Mouse (Mus musculus) embryo, embryonic 11 days (tissue): Measurements from ENCODE around the gene Fer.
"Not testable (repeated sequence)": the region's sequence is repeated elsewhere in the genome, so short reads cannot be mapped to it uniquely, and the experiment has no call there.

Experiments
- DNase-seq: peaks from one replicate; pipeline ENCODE4 v3.0.0-alpha.2; 2015

Gene Fer

DNA sequence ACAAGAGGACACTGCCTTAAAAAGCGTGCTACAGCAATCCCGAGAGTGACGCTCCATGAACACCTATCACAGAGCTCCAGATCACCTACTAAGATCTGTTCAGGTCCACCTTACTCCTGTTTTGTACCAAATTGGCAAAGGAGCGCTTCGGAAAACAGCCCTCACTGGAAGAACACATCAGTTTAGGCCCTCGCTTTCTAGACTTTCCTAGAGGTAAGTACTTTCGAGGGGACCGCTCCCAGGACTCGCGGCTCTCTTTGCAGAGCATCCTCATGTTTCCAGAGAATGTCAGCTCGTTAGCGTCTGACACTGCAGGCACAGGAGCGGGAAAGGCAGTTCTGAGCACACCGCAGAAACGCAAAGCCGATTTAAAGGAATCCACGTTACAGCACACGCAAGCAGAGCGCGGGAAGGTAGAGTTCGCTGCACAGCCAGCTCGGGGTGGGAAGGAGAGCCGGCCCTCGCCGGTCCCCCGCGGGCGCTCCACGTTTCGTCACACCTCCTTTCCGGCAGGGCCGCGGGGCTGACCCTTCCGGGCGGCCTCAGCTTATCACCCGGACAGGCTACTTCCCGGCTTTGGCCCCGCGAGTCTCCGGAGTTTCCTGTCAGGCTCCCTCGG lies at the start of gene Fer:
Gene Fer (plus strand): TSS at position 51 of the 619 bp plus-strand sequence.
- DNase-seq: no peak

DNA sequence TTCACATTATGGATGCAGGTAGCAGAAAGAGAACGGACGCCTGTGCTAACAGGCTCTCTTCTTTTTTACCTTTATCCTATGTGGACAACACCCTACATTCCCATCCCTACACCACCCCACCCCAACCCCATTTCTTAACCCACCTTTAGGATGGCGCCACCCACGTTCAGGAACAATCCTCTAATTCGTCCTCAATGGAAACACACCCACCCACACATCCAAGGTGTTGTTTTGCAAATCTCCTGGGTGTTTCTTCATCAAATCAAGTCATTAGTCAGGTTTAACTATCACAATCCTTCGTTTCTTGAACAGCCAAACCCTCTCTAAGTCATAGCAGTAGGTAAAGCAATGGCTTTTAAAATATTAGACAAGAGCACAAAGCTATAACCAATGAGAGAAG lies 49.3 kb upstream of the Fer start:
- no peak for DNase-seq

DNA sequence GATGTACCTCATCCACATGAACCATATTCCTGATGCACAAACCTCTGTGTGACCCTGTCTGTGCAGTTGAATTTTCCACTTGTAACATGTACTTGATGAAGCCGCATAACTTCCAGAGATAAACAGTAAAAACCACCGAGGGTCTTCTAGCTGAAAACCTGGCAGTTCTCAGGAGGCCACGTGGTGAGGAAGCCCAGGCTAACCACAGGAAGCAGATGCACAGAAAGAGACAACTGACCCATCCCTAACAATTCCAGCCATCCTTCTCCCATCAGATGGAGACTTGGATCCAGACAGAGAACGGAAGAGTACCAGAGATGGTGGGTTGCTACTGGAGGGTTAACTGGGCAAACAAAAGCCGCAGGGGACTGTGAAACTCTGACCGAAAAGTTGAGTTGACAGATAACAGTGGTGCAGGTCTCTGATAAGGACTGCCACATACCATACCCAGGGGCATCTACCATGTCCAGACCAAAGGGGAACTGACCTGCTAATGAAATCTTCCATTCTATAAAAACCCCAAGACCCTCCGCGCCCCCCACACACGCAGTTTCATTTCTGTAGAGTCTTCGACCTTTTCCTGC lies 44.3 kb upstream of the Fer start:
- no peak for DNase-seq

DNA sequence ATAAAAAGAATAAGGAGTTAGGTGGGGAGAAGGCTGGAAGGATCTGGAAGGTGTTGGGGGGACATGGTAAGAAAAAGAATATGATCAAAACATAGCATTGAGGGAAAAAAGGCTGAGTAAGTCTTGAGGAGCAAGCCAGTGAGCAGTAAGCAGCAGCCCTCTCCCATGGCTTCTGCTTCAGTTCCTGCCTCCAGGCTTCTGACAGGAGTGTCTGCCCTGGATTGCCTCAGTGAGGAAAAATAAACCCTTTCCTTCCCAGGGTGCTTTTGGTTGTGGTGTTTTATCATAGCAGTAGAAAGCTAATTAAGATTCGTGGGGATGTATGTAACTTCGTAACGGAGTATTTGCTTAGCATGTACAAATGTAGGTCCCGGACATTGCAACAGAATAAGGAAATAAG lies 38.7 kb upstream of the Fer start:
- no peak for DNase-seq

- no peak for DNase-seq
Measured at GRCm38 (mm10) chr17:63826196-63826595, 36.7 kb upstream of the Fer start.

DNA sequence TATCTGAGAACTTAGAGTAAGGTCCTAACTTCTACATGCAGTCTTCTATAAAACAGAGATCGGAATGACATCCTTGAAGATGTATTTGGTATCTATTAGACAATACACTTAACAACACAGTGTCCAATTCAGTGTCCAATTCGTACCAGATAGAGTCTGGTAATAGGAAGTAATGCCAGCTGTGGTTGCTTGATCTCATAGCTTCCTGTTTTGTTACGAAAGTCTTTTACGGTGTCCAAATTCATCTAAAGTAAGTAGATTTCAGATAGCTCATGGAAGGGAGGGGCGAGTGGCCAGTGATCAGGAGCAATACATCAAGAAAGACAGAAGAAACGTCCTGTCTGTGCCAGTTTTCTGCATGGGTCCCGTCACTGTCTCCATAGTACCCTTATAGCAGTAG lies 36.1 kb upstream of the Fer start:
- DNase-seq: no peak

DNA sequence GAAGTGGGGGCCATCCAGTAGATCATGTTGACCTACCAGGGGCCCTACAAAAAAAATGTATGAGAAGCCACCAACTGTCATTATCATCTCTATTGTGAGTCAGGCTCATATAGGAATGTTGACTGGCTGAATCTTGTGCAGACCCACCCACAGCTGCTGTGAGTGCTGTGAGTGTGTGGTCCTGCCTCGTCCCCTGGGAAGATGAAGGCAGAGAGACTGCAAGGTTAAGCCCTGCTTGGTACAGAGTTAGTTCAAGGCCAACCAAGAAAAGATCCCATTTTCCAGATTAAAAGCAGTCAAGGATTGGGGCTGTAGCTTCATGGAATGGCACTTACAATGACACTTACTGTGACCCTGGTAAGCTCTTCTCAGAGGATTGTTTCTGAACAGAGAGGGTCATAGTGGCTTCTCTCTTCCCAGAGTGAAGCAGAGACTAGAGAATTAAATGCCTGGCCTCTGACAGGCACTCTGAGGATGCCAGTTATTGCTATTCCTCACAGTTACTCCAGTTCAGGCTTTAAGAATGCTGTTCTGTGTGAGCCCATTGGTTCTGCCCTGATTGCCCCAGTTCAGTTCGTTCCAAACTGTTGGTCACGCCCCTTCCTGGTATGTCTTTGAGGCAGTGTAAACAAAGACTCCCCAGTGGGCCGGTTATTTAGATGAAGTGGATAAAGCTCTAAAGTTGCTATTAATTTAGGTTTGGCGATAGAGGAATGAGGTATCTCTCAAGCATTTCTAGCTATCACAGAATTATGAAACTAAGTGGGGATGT lies 34.1 kb upstream of the Fer start:
- DNase-seq: no peak

DNA sequence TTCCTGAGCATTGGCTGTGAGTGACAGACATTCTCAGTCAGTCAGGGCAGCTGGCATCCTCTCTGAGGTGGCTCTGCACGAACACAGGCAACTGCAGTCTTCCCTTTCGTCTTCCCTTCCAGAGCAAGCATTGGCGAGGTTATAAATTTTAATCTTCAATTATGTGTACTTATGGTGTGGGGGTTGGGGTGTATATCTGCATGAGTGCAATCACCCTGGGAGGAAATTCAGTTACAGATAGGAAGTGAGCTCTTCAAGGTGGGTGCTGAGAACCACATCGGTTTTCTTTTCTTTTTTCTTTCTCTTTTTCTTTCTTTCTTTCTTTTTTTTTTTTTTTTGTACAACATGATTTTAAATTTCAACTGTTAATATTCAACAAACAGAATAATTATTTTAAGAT lies 31.3 kb upstream of the Fer start:
- no peak for DNase-seq

DNA sequence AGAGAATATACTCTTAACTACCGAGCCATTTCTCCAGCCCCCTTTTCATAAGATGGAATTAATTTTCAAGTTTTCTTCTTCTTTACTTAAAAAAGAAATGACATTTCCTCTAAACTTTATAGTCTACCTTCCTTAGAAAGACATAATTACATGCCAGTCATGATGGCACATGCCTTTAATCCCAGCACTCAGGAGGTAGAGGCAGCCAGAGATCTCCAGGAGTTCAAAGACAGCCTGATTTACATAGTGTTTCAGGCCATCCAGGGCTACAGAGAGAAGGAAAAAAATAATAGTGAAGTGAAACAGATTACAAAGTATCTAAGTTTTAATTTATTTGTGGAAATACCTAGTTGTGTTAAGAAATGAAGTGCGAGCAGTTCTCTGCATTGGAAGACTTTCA lies 26.6 kb upstream of the Fer start:
- no peak for DNase-seq

DNA sequence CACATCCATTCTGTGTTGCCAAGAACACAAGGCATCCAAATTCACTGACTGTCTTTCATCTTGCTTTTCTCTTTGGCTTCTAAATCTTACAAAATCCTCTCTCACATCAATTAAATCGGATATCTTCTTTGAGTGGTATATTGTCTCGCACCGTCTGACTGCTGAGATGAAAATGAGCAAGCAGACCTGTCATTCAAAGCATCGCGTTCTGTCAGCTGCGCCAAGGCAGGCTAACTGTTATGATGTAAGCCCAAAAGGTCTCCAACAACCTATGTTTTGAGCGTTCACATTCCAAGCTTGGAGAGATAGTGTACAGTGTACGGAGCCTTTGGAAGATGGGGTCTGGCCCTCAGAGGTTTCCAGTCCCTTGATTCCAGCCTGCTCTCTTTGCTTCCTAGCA lies 26.2 kb upstream of the Fer start:
- DNase-seq: no peak

DNA sequence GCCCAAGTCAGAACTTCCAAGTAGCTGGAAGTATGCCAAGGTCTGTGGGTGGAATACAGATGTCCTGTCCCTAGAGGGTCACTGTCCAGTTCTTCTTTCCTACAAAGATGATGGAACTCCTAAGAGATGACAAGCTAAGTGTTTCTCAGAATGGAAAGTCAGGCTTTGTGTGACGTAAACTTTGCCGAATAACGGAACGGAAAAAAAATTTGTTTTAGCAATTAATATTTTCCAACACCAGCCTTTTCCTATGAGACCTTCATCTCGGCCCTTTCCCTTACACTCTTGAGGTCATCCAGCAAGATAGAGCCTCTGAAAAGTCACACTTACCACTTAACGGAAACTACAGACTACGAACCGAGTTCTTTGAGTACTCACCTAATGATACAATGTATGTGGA lies 24.7 kb upstream of the Fer start:
- no peak for DNase-seq

DNA sequence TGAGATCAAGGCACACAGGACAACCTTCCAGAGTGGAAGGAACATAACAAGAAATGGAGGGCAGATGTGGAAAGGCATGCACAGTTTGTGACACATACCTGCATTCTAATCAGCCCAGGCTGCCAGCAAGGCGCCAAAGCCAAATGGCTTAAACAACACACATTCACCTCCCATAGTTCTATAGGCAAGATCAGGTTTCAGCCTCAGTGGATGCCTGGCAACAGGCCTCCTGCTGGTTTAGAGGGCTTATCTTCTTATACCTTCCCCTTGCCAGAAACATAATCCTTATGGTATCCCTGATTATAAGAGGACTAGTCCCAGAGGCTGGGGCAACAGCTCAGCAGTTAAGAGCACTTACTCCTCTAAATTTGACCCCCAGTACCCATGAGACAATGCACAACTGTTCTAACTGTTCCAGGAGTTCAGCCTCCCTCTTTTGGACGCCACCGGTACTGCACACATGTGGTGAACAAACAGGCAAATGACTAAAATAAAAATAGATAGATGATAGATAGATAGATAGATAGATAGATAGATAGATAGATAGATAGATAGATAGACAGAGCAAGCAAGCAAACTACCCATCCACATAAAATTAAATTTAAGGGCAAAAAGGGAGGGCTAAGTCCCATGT lies 23.1 kb upstream of the Fer start:
- DNase-seq: no peak

GRCm38 (mm10) chr17:63842226-63842625 lies 20.6 kb upstream of the Fer start:
- no peak for DNase-seq

GRCm38 (mm10) chr17:63844936-63845335 lies 17.9 kb upstream of the Fer start:
- DNase-seq: no peak

DNA sequence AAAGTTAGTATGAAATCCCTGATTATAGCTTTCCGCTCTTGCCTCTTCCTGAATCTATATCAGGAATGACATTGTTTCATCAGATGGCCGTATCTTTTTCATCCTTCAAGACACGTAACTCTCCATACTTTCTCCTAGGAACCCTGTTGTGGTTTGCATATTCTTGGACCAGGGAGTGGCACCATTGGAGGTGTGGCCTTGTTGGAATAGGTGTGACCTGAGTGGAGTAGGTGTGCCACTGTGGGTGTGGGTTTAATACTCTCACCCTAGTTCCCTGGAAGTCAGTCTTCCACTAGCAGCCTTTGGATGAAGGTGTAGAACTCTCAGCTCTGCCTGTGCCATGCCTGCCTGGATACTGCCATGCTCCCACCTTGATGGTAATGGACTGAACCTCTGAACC lies 17.1 kb upstream of the Fer start:
- not testable (repeated sequence) for DNase-seq

DNA sequence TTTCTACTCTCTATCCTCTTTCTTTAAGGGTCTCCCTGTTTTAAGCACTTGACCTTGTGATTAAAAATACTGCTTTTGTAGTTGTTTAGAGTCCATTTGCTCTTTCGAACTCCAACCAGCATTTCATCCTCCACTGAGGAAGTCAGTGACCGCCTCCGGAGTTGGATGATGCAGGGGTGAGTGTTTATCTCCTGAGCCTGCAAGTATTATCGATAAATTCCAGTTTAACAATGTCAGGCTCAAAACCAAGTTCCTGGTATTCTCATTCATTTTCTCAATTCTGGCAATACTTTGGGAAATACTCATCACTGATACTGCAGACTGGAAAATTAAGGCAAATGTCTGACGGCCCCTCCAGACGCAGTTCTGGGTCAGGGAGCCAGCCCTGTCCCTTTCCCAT lies 13.7 kb upstream of the Fer start:
- DNase-seq: no peak

- DNase-seq: peak; percentile 96
Measured at GRCm38 (mm10) chr17:63849566-63849965, 13.3 kb upstream of the Fer start.

GRCm38 (mm10) chr17:63850016-63850415 lies 12.8 kb upstream of the Fer start:
- no peak for DNase-seq

GRCm38 (mm10) chr17:63857023-63857544 lies 5.8 kb upstream of the Fer start:
- DNase-seq: no peak

- DNase-seq: peak; percentile 49
Measured at GRCm38 (mm10) chr17:63860988-63861387, 1.9 kb upstream of the Fer start.

GRCm38 (mm10) chr17:63862399-63862798 lies 463 bp upstream of the Fer start:
- no peak for DNase-seq

- peak; percentile 99 for DNase-seq
Measured at GRCm38 (mm10) chr17:63863647-63864149, 836 bp downstream of the Fer start, which contains the start of gene A930002H24Rik. Gene A930002H24Rik, minus strand, starts transcription at chr17:63863791.

DNA sequence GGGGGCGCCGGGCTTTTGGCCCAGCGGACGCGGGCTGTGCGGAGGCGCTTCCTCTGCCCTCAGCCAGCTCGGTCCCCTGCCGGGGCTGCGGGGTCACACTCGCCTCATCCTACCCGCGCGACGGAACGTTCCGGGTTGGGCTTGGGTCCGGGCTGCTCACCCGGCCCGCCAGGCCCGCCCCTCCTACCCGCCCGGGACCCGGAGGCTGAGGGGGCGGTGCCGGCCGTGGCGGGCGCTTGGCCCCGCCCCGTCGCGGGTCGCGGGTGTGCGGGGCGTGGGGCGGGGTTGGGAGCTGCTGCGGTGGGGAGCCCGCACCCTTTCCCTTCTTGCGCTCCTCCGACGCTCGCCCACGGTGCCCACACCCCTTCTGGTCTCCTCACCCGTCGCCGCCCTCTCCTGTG lies 1.3 kb downstream of the Fer start:
- peak; percentile 72 for DNase-seq
